Mouse (Mus musculus): ENCODE data around the gene Ddo. TPM values are rescaled to one million over a fixed set of nuclear protein-coding genes. Genes with fewer than 3 reads are reported as not detected.

The Ddo gene
- total RNA-seq, 2 experiments from 2014 or later, result 6.4 to 8.4 TPM

DNA sequence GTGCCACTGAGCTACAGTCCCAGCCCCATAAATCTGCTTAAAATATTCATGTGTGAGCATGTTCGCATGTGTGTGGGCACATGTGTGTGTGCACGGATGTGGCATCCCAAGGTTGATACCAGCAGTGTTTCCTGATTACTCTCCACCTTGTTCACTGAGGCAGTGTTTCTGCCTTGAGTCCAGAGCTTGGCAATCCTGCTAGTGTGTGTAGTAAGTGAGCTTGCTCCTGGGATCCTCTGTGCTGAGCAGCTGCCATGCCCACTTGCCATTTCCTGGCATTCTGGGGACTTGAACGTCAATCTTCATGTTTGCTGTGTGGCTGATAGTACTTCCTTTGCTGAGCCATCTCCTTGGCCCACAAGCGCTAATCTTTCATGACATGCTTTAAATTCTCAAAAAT lies 85.3 kb downstream of the Ddo start:
- no peak for DNase-seq (ENCODE audit: low spot score in 2 of 2)

DNA sequence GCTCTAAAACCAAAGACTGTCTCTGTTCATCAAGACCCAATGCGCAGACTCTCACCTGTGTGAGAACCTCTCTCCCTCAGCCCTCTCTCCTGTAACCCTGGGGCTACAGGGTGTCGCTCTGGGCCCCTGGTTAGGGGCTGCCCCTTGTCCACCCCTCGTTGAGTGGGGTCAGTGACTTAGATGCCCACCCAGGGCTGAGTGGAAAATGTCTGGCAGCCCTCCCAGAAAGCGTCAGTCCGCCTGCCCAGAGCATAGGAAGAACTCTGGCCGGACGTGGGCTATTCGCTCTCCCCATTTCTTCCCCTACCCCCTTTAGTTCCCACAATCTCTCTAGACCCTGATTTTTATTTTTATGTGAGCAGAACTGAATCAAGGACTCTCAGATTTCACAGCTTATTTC lies 86.5 kb downstream of the Ddo start:
- DNase-seq (ENCODE audit: low spot score in 2 of 2), result peak in 1 of 2 experiments; percentile 2

DNA sequence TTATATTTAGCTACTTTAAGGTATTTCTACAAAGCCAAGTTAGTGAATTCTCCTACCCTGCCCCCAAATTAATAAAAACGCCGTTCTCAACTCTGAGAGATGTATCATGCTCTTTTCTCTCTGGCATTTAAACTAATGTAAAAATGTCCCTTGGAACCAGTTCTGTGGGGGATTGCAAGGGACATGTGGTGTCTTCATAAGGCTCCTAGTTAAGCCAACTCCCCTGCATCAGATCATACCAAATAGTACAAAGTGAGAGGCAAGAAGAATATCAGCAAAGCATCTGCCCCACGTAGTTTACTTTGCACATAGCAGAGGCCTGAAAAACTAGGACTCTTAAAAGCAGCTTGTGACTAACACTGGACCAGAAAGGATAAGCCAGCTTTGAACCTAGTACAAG lies 86.9 kb downstream of the Ddo start:
- DNase-seq (ENCODE audit: low spot score in 2 of 2), result peak in 1 of 2 experiments; percentile 11

DNA sequence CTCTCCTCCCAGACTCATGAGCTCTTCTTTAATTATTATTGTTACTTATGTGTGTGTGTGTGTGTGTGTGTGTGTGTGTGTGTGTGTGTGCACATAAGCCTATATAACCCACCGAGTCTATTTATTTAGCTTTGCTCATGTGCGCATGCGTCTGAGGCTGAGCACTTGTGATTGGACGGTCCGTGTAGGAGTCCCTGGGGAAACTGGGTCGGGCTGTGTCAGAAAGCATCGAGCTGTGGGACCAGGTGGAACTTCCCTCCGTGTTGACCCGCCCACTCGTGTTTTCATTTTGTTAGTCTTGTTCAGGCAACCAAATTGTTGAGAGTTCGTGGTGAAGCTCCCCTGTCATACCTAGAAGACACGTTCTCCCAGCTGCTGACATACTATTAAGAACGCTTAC lies 88.6 kb downstream of the Ddo start:
- no peak for DNase-seq (ENCODE audit: low spot score in 2 of 2)

DNA sequence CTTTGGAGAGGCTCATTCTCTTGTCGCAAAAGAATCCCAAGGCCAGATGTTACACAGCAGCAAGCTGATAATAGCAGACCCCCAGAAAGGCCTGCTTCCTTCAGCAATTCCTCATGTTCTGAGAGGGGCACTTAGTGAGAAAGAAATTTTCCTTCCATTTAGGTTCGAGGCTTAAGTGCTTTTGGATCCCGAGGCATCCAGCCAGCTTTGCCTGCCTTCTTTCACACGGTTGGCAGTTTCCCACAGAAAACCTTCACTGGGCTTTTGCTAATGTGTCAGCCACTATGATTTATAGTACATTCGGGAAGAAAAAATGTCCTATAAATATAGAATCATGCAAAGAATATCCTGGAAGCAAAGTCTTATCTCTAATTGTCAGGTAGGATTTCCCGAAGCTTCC lies 89.3 kb downstream of the Ddo start:
- DNase-seq (ENCODE audit: low spot score in 2 of 2), result no peak

DNA sequence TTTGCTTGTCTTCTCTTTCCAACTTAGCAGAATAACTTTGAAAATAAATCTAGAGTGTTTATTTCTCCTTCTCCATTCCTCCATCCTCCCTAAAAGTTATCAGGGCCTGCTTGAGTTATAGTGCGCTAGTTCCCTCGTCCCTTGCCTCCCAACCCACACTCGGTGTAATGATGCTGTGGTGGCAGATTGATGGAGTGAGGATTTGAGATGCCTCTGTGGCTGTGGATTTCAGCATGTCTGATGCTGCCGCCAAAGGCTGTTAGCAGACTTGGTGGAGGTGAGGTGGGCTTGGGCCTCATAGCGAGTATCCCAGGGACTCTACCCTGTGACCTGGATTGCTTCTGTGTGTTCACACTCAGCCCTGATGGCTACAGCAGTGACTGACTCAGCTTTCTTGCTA lies 91.1 kb downstream of the Ddo start:
- DNase-seq (ENCODE audit: low spot score in 2 of 2), result no peak

DNA sequence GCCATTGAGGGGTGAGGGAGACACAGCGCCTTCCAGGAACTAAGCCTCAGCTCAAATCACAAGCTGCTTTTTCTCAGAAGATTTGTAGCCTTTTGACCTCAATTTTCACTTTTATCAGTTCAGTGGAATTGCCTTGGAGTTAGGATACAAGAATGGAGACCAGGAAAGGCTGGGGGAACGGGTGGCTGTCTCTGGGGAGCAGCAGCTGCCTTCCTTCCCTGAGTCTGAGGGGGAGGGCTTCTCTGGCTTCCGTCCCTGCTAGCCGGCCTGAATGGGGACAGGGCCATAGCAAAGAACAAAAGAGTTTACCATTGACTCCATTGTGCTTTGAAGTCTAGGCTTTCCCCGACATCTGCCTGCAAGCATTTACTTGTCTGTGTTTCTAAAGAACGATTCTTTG lies 94.5 kb downstream of the Ddo start:
- no peak for DNase-seq (ENCODE audit: low spot score in 2 of 2)

DNA sequence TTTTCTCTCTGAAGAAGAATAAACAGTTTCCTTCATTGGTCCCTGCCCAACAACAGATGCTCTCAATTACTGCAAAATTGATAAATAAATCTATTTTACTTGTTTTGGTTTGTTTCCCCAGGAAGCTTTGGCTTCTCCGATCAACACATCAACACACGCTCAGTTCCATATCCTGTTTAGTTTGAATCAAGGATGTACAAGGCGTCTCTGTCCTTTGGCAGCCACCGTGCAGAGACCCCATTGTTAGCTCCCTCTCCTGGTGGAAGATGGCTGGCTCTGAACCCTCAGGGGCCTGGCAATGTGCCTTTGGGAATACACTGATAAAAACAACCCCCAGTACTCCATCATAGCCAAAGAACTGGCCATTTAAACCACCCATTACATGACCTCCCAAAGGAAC lies 95.3 kb downstream of the Ddo start:
- DNase-seq (ENCODE audit: low spot score in 2 of 2), result no peak

DNA sequence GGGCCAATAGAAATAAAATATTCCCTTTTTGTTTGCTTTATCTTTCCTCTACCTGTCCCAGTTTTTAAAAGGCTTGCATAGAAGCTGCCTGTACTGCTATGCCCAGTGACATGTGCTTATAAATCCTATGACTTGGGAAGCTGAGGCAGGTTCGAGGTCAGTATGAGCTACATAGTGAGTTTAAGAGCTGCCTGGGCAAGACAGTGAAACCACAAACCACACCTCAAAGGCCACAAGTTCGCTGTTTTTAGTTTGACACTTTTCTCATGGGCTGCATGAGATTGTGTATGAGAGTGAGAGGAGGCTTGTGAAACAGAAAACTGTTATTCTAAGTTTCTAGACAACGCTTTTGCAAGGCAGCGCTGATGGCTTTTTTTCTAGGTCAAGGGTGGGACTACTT lies 95.7 kb downstream of the Ddo start:
- no peak for DNase-seq (ENCODE audit: low spot score in 2 of 2)

DNA sequence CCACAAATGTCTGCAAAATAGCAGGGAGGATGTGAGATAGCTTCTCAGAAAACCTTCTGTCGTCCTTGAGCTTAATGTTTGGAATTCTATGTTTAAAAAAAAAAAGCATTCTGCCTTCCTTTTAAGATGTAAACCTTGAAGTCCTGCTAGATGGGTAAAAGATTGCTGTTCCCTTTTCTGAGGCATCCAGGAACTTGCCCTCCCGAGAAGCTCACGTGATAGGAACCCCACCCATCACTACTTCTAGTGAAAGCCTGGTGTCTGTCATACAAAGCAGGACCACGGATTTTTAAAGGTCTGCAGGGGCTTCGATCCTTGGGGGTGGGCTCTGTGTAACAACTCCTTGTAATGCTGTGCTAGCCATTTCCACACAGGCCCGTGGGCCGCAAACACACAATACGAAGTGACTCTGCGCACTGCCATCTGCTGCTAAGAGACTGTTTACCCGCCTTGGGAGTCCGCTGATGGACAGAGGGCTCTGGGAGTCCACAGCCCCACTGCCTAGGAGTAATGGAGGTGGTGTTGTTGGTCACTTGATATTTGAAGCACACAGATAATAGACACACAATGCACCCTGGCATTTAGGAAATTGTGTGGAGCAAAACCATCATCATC lies 96.6 kb downstream of the Ddo start:
- no peak for DNase-seq (ENCODE audit: low spot score in 2 of 2)

DNA sequence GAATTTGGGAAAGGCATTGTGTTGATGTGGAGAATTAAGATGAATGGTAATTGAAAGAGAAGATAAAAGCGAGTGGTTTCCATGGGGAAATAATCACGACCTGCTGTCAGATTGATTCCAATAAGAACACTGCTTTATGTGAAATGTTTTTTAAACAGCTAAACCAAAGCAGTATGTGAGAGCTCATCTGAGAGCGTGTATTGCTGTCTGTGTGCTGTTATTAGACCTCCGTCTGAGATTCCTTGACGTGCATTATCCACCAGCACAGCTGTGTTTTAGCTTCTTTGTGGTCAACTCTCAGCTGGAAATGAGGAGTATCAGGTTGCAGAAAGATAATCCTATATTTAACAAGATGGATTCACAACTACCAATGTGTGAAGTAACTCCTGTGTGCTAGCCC lies 97.2 kb downstream of the Ddo start:
- DNase-seq (ENCODE audit: low spot score in 2 of 2), result no peak

DNA sequence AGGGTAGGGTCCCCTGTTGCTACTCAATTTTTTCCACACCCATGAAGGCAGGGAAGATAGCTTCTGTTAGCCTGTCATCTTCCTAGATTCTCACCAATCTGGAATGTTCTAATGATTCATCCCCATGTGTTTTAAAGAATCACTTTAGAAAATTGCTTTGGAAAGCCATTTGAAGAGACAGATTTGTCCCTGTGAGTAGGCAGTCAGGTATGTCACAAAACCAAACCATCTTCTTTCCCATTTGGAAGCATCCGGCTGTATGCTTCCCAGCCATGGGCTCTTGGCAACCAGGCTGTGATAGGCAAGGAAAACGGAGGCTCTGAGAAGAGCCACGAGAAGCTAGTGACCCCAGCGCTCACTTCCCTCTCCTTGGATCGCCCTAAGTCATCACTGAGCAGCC lies 100.4 kb downstream of the Ddo start:
- peak in 1 of 2 experiments; percentile 8 for DNase-seq (ENCODE audit: low spot score in 2 of 2)

Other genes starting within 250 kb of the Ddo start
- not detected for gene Slc22a16, start 59.7 kb upstream of the Ddo start, total RNA-seq (2021)
- 1 to 10 TPM; 1.5 to 2.4 TPM for gene Mettl24, start 53.3 kb downstream of the Ddo start, total RNA-seq (2021)

Measured in layer of hippocampus, postnatal 10 days (tissue).